In the genomic region with DNA sequence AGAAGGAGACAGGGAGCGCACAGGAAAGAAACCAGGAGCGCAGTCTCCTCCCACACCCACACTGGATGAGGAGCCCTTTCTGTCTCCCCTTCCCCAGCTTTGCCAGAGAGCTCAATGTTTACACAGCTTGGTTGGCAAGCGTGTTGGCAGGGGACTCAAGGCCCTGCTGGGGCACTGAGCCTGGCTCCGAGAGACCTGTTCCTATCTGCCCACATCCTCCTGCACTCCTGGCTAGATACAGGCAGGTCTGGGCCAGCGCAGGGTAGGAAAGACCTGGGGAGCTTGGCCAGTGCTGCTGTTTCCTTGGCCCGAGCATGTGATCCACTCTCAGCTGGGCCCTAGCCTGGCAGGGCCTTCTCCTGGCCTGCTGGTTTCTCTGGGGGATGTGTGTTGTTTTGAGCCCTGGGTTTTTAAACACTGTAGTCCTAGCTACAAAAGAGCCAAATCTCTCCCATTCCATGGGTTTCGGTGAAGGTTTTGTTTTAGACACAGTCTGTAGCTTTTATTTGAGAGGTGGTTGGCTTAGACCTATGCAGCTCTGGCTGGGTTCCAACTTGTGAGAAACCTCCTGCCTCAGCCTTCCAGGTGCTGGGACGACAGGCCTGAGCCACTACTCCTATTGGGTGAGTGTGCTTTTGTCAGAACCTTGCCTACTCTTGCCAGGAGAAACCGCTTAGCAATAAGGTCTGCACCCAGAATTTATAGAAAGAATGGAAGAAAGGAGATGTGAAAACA, we compare ENCODE assay signal across 14 mouse cellular contexts.
DNase-seq lines count a peak whose midpoint lies in the region; ATAC-seq and TF ChIP-seq lines count a peak whose summit lies in the region.
"Had no signal": no experiment of that assay in that cellular context is flagged by ENCODE, and none has a peak within 500 bp of the region (broad histone marks: within the 10 kb centered on the region; RNA-seq: fewer than 3 reads in every experiment).

No protein-coding gene starts in this region.

- no peak overlapping the region for H3K4me3 ChIP-seq in hindbrain, postnatal 0 days (ENCODE audit: low read length)
- H3K4me3 ChIP-seq in hindbrain, embryonic 12.5 days: no peak overlapping the region
- no peak overlapping the region for H3K4me3 ChIP-seq in bone marrow macrophage, adult 2 months (ENCODE audit: insufficient read depth, low read length)
- H3K4me3 ChIP-seq: heart, embryonic 13.5 days; kidney, embryonic 15.5 days; midbrain, embryonic 10.5 days had no signal

- no peaks in the 10 kb centered on the region for H3K36me3 ChIP-seq in hindbrain, postnatal 0 days (ENCODE audit: insufficient read depth, low read length)
- no peaks in the 10 kb centered on the region for H3K36me3 ChIP-seq in hindbrain, embryonic 12.5 days
- H3K36me3 ChIP-seq: heart, embryonic 13.5 days; kidney, embryonic 15.5 days; midbrain, embryonic 10.5 days had no signal

- no peak for TF ChIP-seq CTCF in hindbrain, postnatal 0 days (IDR thresholded peaks at IDR 0.05; ENCODE audit: low read depth)
- no peak for TF ChIP-seq CTCF in bone marrow macrophage, adult 2 months (IDR thresholded peaks at IDR 0.05; ENCODE audit: low read depth, low read length)
- TF ChIP-seq CTCF in brain, embryonic 14.5 days (IDR thresholded peaks at IDR 0.05; ENCODE audit: borderline replicate concordance, extremely low read depth, insufficient read depth, insufficient read length): no peak

- H3K4me2 ChIP-seq in hindbrain, postnatal 0 days (ENCODE audit: low read depth, low read length): no peak overlapping the region
- no peak overlapping the region for H3K4me2 ChIP-seq in hindbrain, embryonic 12.5 days (replicated peaks)
- H3K4me2 ChIP-seq: heart, embryonic 13.5 days; kidney, embryonic 15.5 days; lung, embryonic 14.5 days had no signal

- intact Hi-C loops in heart, postnatal 25 days (cut with DNase I): no loop called here

- H3K27me3 ChIP-seq in hindbrain, postnatal 0 days (ENCODE audit: insufficient read depth, low read length): no peaks in the 10 kb centered on the region
- H3K27me3 ChIP-seq in hindbrain, embryonic 12.5 days: no peaks in the 10 kb centered on the region
- H3K27me3 ChIP-seq: heart, embryonic 13.5 days; kidney, embryonic 15.5 days had no signal

- H3K9ac ChIP-seq in hindbrain, postnatal 0 days (replicated peaks; ENCODE audit: low read length): no peak overlapping the region
- no peak overlapping the region for H3K9ac ChIP-seq in hindbrain, embryonic 12.5 days
- H3K9ac ChIP-seq: heart, embryonic 13.5 days; kidney, embryonic 15.5 days; lung, embryonic 14.5 days had no signal

- H3K27ac ChIP-seq in hindbrain, postnatal 0 days: no peak overlapping the region
- no peak overlapping the region for H3K27ac ChIP-seq in hindbrain, embryonic 12.5 days
- peak overlapping the region; percentile 62 for H3K27ac ChIP-seq in bone marrow macrophage, adult 2 months (ENCODE audit: insufficient read depth, low read depth, low read length)
- H3K27ac ChIP-seq: heart, embryonic 13.5 days; kidney, embryonic 15.5 days; midbrain, embryonic 10.5 days had no signal

- ATAC-seq in hindbrain, postnatal 0 days: 0 out of 2 replicates have a peak, but pooled peaks have one; percentile 43
- ATAC-seq in hindbrain, embryonic 12.5 days (ENCODE audit: low FRiP score): no peak

- no peaks in the 10 kb centered on the region for H3K4me1 ChIP-seq in hindbrain, postnatal 0 days (ENCODE audit: insufficient read depth, low read length)
- H3K4me1 ChIP-seq in hindbrain, embryonic 12.5 days: no peaks in the 10 kb centered on the region
- H3K4me1 ChIP-seq in bone marrow macrophage, adult 2 months (ENCODE audit: control insufficient read depth, insufficient read depth, low read length): peaks cover 65% of the 10 kb centered on the region
- H3K4me1 ChIP-seq: heart, embryonic 13.5 days; midbrain, embryonic 10.5 days had no signal

- no peaks in the 10 kb centered on the region for H3K9me3 ChIP-seq in hindbrain, postnatal 0 days (ENCODE audit: low read length)
- H3K9me3 ChIP-seq in hindbrain, embryonic 12.5 days (replicated peaks): no peaks in the 10 kb centered on the region
- H3K9me3 ChIP-seq: heart, embryonic 13.5 days; kidney, embryonic 15.5 days; midbrain, embryonic 10.5 days had no signal

- WGBS in hindbrain, postnatal 0 days: 70% methylated on average over 9 of the region's 9 CpGs
- WGBS in hindbrain, embryonic 12.5 days: 87% methylated on average over 9 of the region's 9 CpGs

- no peak for TF ChIP-seq POLR2A in bone marrow macrophage, adult 2 months (IDR thresholded peaks at IDR 0.05; ENCODE audit: borderline replicate concordance, low read depth, low read length)
- TF ChIP-seq POLR2A in brain, embryonic 14.5 days (IDR thresholded peaks at IDR 0.05; ENCODE audit: borderline replicate concordance, extremely low read depth, insufficient read depth, insufficient read length, poor library complexity, severe bottlenecking): no peak

- DNase-seq in hindbrain, postnatal 0 days (ENCODE audit: low spot score): peak; percentile 47
- DNase-seq in brain, embryonic 14.5 days (ENCODE audit: low read depth): peak; percentile 27
- DNase-seq in cerebellum, postnatal 25 days: peak; percentile 81 to 82
- DNase-seq in lung, postnatal 36 days: no peak
- no peak for DNase-seq in embryo, embryonic 9.5 days (ENCODE audit: extremely low spot score)
- DNase-seq in heart, postnatal 25 days (ENCODE audit: low spot score): no peak
- DNase-seq: embryo, embryonic 11 days; lung, embryonic 14.5 days; thymus, adult 18-20 months had no signal

Comparison
In these comparisons a context has a peak if more than half of its experiments do, and no peak if none do; other contexts are left out.
1. DNase-seq: peak in hindbrain, postnatal 0 days (single experiment), brain, embryonic 14.5 days (single experiment) and cerebellum, postnatal 25 days (2 of 2); none in lung, postnatal 36 days (single experiment), embryo, embryonic 9.5 days (single experiment) and heart, postnatal 25 days (single experiment).